Mouse (Mus musculus): Measurements from ENCODE around the gene Ubl3. TPM values are rescaled to one million over a fixed set of nuclear protein-coding genes. Genes with fewer than 3 reads are reported as not detected.
A peak's percentile ranks its signal among the peaks of the same experiment; 100 is the strongest.

The Ubl3 gene
- polyA plus RNA-seq, 1 experiment from 2014 or later = 71.8 TPM

- no peaks in the 10 kb centered on the region for H3K9me3 ChIP-seq
- H3K4me1 ChIP-seq (replicated peaks) = peaks cover 20% of the 10 kb centered on the region
- no peaks in the 10 kb centered on the region for H3K36me3 ChIP-seq
- no peaks in the 10 kb centered on the region for H3K27me3 ChIP-seq (ENCODE audit: insufficient read depth, poor library complexity, severe bottlenecking)
- no peak for DNase-seq (ENCODE audit: low spot score)
- peak overlapping the region; percentile 50; the same call in 1 of the 2 replicates for H3K27ac ChIP-seq
- H3K4me3 ChIP-seq = no peak overlapping the region
- 86% methylated on average over 13 of the region's 13 CpGs for WGBS
Measured at GRCm38 (mm10) chr5:148488891-148489723, 63.5 kb downstream of the Ubl3 start.

DNA sequence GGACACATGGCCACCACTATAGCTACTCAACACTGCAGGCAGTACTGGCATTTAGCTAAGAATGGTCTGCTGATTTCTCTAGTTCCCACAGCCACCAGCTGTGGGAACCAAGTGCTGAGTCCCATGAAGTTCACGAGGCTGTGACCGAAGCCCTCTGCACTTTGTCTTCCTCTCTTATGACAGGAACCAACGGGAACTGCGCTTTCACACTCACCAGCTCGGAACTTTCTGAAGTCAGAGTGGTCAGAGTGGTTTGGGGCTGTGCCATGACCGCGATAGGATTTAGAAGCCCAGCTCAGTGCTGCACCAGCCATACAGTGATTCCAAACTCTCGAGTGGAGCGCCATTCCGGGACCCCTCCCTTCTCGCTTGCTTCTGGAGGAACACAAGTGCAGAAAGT, 66.4 kb downstream of the Ubl3 start:
- Histone ChIP-seq H3K36me3 (no peaks in the 10 kb centered on the region), H3K4me3 (no peak overlapping the region), H3K27me3 (ENCODE audit: insufficient read depth, poor library complexity, severe bottlenecking) (no peaks in the 10 kb centered on the region), H3K27ac (no peak overlapping the region), H3K4me1 (replicated peaks) (peaks cover 19% of the 10 kb centered on the region), H3K9me3 (no peaks in the 10 kb centered on the region)
- no peak for DNase-seq (ENCODE audit: low spot score)
- WGBS = 90% methylated on average over 11 of the region's 11 CpGs

DNA sequence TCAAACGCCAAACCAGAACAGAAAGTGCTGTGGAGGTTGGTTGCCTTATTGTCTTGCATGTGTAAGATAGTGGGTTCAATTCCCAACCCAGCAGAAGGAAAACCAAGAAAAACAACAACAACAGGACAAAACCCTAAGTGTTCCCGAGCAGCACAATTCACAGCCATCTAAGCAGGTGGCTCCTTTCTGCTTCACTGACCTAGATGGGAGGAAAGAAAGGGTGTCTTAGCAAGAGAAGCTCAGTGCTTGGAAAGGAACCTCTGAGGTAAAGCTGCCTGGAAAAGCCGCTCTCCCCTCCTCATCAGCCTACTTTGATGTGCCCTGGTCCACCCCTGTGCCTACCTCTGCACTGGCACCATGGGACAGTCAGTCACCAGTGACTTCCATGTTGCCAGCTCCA, 70.8 kb downstream of the Ubl3 start:
- DNase-seq (ENCODE audit: low spot score) = no peak
- H3K36me3 ChIP-seq = no peaks in the 10 kb centered on the region
- no peaks in the 10 kb centered on the region for H3K4me1 ChIP-seq (replicated peaks)
- no peak overlapping the region for H3K4me3 ChIP-seq
- H3K9me3 ChIP-seq = no peaks in the 10 kb centered on the region
- WGBS = 83% methylated on average over 3 of the region's 3 CpGs
- H3K27ac ChIP-seq = no peak overlapping the region
- H3K27me3 ChIP-seq (ENCODE audit: insufficient read depth, poor library complexity, severe bottlenecking) = no peaks in the 10 kb centered on the region

DNA sequence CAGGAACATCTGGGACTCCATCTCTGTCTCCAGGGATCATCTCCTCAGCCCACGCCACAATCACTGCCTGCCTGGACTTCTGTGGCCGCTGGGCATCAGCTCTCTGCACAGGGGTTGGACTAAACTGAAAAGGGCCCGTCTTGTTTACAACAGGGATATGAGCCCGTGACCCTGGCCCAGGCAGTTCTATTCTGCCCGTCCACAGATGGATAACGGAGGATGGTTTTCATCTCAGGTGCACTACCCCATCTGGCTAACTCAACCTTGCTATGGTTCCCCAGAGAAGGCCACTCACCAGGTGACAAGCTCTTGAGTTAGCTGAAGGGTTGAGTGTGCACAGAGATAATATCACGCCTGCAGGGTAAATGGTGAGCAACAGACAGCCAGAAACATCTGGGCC, 78.2 kb downstream of the Ubl3 start:
- DNase-seq (ENCODE audit: low spot score) = no peak
- Histone ChIP-seq H3K27ac (no peak overlapping the region), H3K36me3 (no peaks in the 10 kb centered on the region), H3K9me3 (no peaks in the 10 kb centered on the region), H3K27me3 (ENCODE audit: insufficient read depth, poor library complexity, severe bottlenecking) (no peaks in the 10 kb centered on the region), H3K4me1 (replicated peaks) (peaks cover under 1% of the 10 kb centered on the region; the same call in 1 of the 2 replicates), H3K4me3 (no peak overlapping the region)
- 84% methylated on average over 7 of the region's 7 CpGs for WGBS

DNA sequence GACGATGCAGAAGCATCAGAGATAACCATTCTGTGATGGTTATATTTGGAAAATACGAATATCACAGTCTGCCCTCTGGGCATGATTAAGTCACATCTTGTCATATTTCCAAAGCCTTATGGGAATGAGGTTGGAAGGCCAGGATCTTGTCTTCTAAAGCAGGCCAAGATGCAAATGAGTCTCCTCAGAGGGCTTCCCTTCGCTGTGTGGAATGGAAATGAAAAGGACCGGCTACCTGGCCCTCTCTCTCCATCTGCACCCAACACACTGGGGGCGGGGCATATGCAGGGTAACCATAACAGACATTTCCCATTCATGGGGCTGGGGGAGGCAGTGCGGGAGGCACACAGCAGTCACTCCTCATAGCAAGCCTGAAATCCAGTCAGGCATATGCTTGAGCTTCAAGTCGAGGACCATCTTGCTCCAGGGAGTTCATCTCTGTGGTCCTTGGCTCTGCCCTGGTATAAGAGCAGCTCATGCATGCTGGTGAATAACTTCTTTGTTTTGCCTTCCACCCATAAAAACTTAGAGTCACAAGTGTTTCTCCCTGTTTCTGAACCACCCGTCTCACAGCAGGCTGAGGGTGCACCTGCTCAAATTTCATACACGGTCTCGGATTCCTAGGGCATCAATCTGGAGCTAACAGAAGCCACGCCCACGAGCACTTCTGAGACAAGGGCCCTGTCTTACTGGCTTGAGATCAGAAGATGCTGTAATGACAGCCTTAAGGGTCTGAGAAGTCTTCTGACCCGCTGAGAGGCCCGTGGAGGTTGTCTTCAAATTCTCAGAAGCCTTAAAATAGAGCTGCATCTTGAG, 83.8 kb downstream of the Ubl3 start:
- WGBS = 66% methylated on average over 14 of the region's 14 CpGs
- no peak for DNase-seq (ENCODE audit: low spot score)
- no peaks in the 10 kb centered on the region for H3K36me3 ChIP-seq
- peak overlapping the region; percentile 57; the same call in 1 of the 2 replicates for H3K27ac ChIP-seq
- no peaks in the 10 kb centered on the region for H3K27me3 ChIP-seq (ENCODE audit: insufficient read depth, poor library complexity, severe bottlenecking)
- no peak overlapping the region for H3K4me3 ChIP-seq
- no peaks in the 10 kb centered on the region for H3K9me3 ChIP-seq
- H3K4me1 ChIP-seq (replicated peaks) = peaks cover 29% of the 10 kb centered on the region

- H3K27ac ChIP-seq = peak overlapping the region; percentile 35; the same call in 1 of the 2 replicates
- no peaks in the 10 kb centered on the region for H3K36me3 ChIP-seq
- H3K27me3 ChIP-seq (ENCODE audit: insufficient read depth, poor library complexity, severe bottlenecking) = no peaks in the 10 kb centered on the region
- no peaks in the 10 kb centered on the region for H3K9me3 ChIP-seq
- no peak overlapping the region for H3K4me3 ChIP-seq
- peaks cover 29% of the 10 kb centered on the region for H3K4me1 ChIP-seq (replicated peaks)
- no peak for DNase-seq (ENCODE audit: low spot score)
- 23% methylated on average over 8 of the region's 8 CpGs for WGBS
Measured at GRCm38 (mm10) chr5:148466933-148467607, 85.5 kb downstream of the Ubl3 start.

- peaks cover 3% of the 10 kb centered on the region for H3K9me3 ChIP-seq
- no peaks in the 10 kb centered on the region for H3K36me3 ChIP-seq
- no peak overlapping the region for H3K4me3 ChIP-seq
- no peak overlapping the region for H3K27ac ChIP-seq
- WGBS = 84% methylated on average over 5 of the region's 5 CpGs
- peaks cover 29% of the 10 kb centered on the region for H3K4me1 ChIP-seq (replicated peaks)
- DNase-seq (ENCODE audit: low spot score) = no peak
- H3K27me3 ChIP-seq (ENCODE audit: insufficient read depth, poor library complexity, severe bottlenecking) = no peaks in the 10 kb centered on the region
Measured at GRCm38 (mm10) chr5:148466116-148466515, 86.5 kb downstream of the Ubl3 start.

DNA sequence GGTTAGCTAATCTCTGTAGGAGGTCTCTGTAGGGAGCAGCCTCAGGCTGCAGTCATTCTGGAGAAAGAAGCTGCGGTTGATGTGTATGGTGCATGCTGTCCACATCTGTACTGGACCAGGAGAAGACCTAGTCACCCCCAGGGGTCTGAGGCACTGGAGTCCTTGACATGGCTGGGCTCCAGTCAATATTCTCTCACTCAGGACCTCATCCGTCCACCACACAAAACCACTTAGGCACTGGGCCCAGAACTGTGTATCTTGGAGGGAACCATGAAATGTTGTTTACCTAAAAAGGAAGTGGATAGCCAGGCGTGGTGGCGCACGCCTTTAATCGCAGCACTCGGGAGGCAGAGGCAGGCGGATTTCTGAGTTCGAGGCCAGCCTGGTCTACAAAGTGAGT, 87.5 kb downstream of the Ubl3 start:
- DNase-seq (ENCODE audit: low spot score) = no peak
- no peak overlapping the region for H3K27ac ChIP-seq

GRCm38 (mm10) chr5:148464489-148464888, 88.1 kb downstream of the Ubl3 start:
- DNase-seq (ENCODE audit: low spot score) = no peak
- H3K27ac ChIP-seq = no peak overlapping the region
- H3K4me3 ChIP-seq = no peak overlapping the region
- H3K4me1 ChIP-seq (replicated peaks) = peaks cover 29% of the 10 kb centered on the region
- WGBS = 88% methylated on average over 7 of the region's 7 CpGs
- H3K36me3 ChIP-seq = no peaks in the 10 kb centered on the region
- peaks cover 9% of the 10 kb centered on the region for H3K9me3 ChIP-seq
- no peaks in the 10 kb centered on the region for H3K27me3 ChIP-seq (ENCODE audit: insufficient read depth, poor library complexity, severe bottlenecking)

More for the DNA sequence above, 87.5 kb downstream of the Ubl3 start:
- peaks cover 9% of the 10 kb centered on the region for H3K9me3 ChIP-seq
- no peaks in the 10 kb centered on the region for H3K27me3 ChIP-seq (ENCODE audit: insufficient read depth, poor library complexity, severe bottlenecking)
- no peaks in the 10 kb centered on the region for H3K36me3 ChIP-seq
- no peak overlapping the region for H3K4me3 ChIP-seq
- WGBS = 95% methylated on average over 9 of the region's 9 CpGs
- peaks cover 29% of the 10 kb centered on the region for H3K4me1 ChIP-seq (replicated peaks)

DNA sequence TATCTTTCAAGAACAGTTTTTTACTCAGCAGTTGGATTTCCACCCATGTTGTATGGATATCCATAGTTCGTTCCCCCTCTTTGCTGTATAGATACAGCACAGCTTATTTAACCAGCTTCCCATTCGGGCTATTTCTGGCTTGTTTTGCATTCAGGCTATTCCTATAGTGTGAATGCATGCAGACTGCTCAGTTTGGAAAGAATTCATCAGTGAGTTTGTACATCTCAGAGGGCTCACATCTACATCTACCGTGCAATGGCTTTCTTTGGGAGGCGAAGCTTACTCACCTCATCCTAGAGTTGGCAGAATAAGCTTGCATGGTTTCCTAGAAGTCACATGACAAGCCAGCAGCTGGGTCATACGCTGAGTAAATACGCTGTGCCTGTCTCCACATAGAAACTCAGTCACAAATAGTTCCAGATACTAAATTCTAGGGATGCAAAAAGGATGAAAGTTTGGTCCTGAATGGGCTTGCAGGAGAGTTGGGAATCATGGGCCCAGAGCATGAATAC, 88.8 kb downstream of the Ubl3 start:
- no peak overlapping the region for H3K27ac ChIP-seq
- no peak overlapping the region for H3K4me3 ChIP-seq
- no peaks in the 10 kb centered on the region for H3K27me3 ChIP-seq (ENCODE audit: insufficient read depth, poor library complexity, severe bottlenecking)
- H3K9me3 ChIP-seq = peaks cover 9% of the 10 kb centered on the region
- H3K4me1 ChIP-seq (replicated peaks) = peaks cover 24% of the 10 kb centered on the region
- WGBS = 93% methylated on average over 6 of the region's 6 CpGs
- DNase-seq (ENCODE audit: low spot score) = no peak
- no peaks in the 10 kb centered on the region for H3K36me3 ChIP-seq
